ENCODE assay signal across 13 mouse cellular contexts in genomic region chr6:72981851-72982250, GRCm38 (mm10). TPM values are rescaled to one million over a fixed set of nuclear protein-coding genes. Genes with fewer than 3 reads are reported as not detected.
DNase-seq lines count a peak whose midpoint lies in the region; ATAC-seq and TF ChIP-seq lines count a peak whose summit lies in the region.
"Had no signal": no experiment of that assay in that cellular context is flagged by ENCODE, and none has a peak within 500 bp of the region (broad histone marks: within the 10 kb centered on the region; RNA-seq: fewer than 3 reads in every experiment).

No protein-coding gene starts in this region.

- H3K36me3 ChIP-seq in embryonic facial prominence, embryonic 11.5 days (replicated peaks; ENCODE audit: control insufficient read depth, insufficient read depth, low read depth, low read length) = no peaks in the 10 kb centered on the region
- no peaks in the 10 kb centered on the region for H3K36me3 ChIP-seq in embryonic facial prominence, embryonic 10.5 days (replicated peaks)
- H3K36me3 ChIP-seq in intestine, embryonic 16.5 days (ENCODE audit: control insufficient read depth, insufficient read depth, low read length) = no peaks in the 10 kb centered on the region
- H3K36me3 ChIP-seq in stomach, embryonic 16.5 days (ENCODE audit: control insufficient read depth, insufficient read depth, low read length) = no peaks in the 10 kb centered on the region
- no peaks in the 10 kb centered on the region for H3K36me3 ChIP-seq in liver, postnatal 0 days (replicated peaks; ENCODE audit: insufficient read depth, low read length)
- H3K36me3 ChIP-seq: liver, embryonic 13.5 days had no signal

- H3K27ac ChIP-seq in embryonic facial prominence, embryonic 11.5 days (replicated peaks; ENCODE audit: low read depth, low read length) = no peak overlapping the region
- no peak overlapping the region for H3K27ac ChIP-seq in embryonic facial prominence, embryonic 10.5 days (replicated peaks)
- H3K27ac ChIP-seq in intestine, embryonic 16.5 days (ENCODE audit: low read length) = peak overlapping the region; percentile 57
- peak overlapping the region; percentile 84 for H3K27ac ChIP-seq in stomach, embryonic 16.5 days (ENCODE audit: low read length)
- H3K27ac ChIP-seq in liver, postnatal 0 days (ENCODE audit: low read depth) = no peak overlapping the region
- H3K27ac ChIP-seq: hindbrain, postnatal 0 days; liver, embryonic 13.5 days had no signal

- H3K4me1 ChIP-seq in embryonic facial prominence, embryonic 11.5 days (ENCODE audit: control insufficient read depth, insufficient read depth, low read length) = no peaks in the 10 kb centered on the region
- H3K4me1 ChIP-seq in embryonic facial prominence, embryonic 10.5 days = peaks cover 16% of the 10 kb centered on the region
- peaks cover 10% of the 10 kb centered on the region; the same call in 1 of the 2 replicates for H3K4me1 ChIP-seq in intestine, embryonic 16.5 days (ENCODE audit: control insufficient read depth, insufficient read depth, low read length)
- H3K4me1 ChIP-seq in stomach, embryonic 16.5 days (ENCODE audit: control insufficient read depth, insufficient read depth, low read length) = peaks cover 27% of the 10 kb centered on the region
- H3K4me1 ChIP-seq in liver, postnatal 0 days (ENCODE audit: insufficient read depth) = no peaks in the 10 kb centered on the region
- H3K4me1 ChIP-seq: liver, embryonic 13.5 days had no signal

- peak; percentile 12 for DNase-seq in embryonic facial prominence, embryonic 11.5 days (ENCODE audit: low spot score)
- DNase-seq in embryonic facial prominence, embryonic 10.5 days (ENCODE audit: low spot score) = no peak
- DNase-seq in spleen, postnatal 36 days (ENCODE audit: low spot score in 2 of 2) = peak; percentile 27 to 31
- no peak for DNase-seq in spleen, postnatal 4 days (ENCODE audit: low spot score in 2 of 2)
- no peak for DNase-seq in cerebellum, postnatal 4 days (ENCODE audit: low spot score in 2 of 2)
- DNase-seq in liver, postnatal 0 days = no peak
- DNase-seq: B cell, adult 2 months; cerebellum, adult 11 months; forebrain, postnatal 0 days; liver, embryonic 13.5 days had no signal

- no peak overlapping the region for H3K9ac ChIP-seq in embryonic facial prominence, embryonic 11.5 days (replicated peaks; ENCODE audit: low read length)
- no peak overlapping the region for H3K9ac ChIP-seq in intestine, embryonic 16.5 days (ENCODE audit: low read depth, low read length)
- no peak overlapping the region for H3K9ac ChIP-seq in stomach, embryonic 16.5 days (ENCODE audit: low read length)
- no peak overlapping the region for H3K9ac ChIP-seq in liver, postnatal 0 days (replicated peaks)
- H3K9ac ChIP-seq: forebrain, postnatal 0 days; liver, embryonic 13.5 days had no signal

- H3K4me3 ChIP-seq in embryonic facial prominence, embryonic 11.5 days (ENCODE audit: low read depth, low read length) = no peak overlapping the region
- H3K4me3 ChIP-seq in embryonic facial prominence, embryonic 10.5 days = no peak overlapping the region
- no peak overlapping the region for H3K4me3 ChIP-seq in intestine, embryonic 16.5 days (ENCODE audit: low read length)
- H3K4me3 ChIP-seq in stomach, embryonic 16.5 days (replicated peaks; ENCODE audit: low read length) = no peak overlapping the region
- no peak overlapping the region for H3K4me3 ChIP-seq in liver, postnatal 0 days (ENCODE audit: low read depth, low read length)
- H3K4me3 ChIP-seq: liver, embryonic 13.5 days had no signal

- no peaks in the 10 kb centered on the region for H3K27me3 ChIP-seq in embryonic facial prominence, embryonic 11.5 days (ENCODE audit: control insufficient read depth, insufficient read depth, low read length)
- no peaks in the 10 kb centered on the region for H3K27me3 ChIP-seq in embryonic facial prominence, embryonic 10.5 days (replicated peaks; ENCODE audit: low read depth, poor library complexity, severe bottlenecking)
- no peaks in the 10 kb centered on the region for H3K27me3 ChIP-seq in intestine, embryonic 16.5 days (replicated peaks; ENCODE audit: control insufficient read depth, insufficient read depth, low read length)
- no peaks in the 10 kb centered on the region for H3K27me3 ChIP-seq in stomach, embryonic 16.5 days (ENCODE audit: control insufficient read depth, insufficient read depth, low read length)
- H3K27me3 ChIP-seq in liver, postnatal 0 days (ENCODE audit: insufficient read depth, low read length) = no peaks in the 10 kb centered on the region
- H3K27me3 ChIP-seq: liver, embryonic 13.5 days had no signal

- no peak for TF ChIP-seq EP300 in liver, postnatal 0 days (IDR thresholded peaks at IDR 0.05; ENCODE audit: low read depth)

- no peak for TF ChIP-seq CTCF in liver, postnatal 0 days (IDR thresholded peaks at IDR 0.05; ENCODE audit: low read depth)

- no peak for ATAC-seq in embryonic facial prominence, embryonic 11.5 days (replicated peaks; ENCODE audit: insufficient number of reproducible peaks, low FRiP score, low TSS enrichment, low read depth)
- ATAC-seq in intestine, embryonic 16.5 days = no peak
- no peak for ATAC-seq in stomach, embryonic 16.5 days (ENCODE audit: insufficient read depth, low FRiP score)
- no peak for ATAC-seq in liver, postnatal 0 days
- ATAC-seq: forebrain, postnatal 0 days; hindbrain, postnatal 0 days had no signal

- no peaks in the 10 kb centered on the region for H3K9me3 ChIP-seq in embryonic facial prominence, embryonic 11.5 days (replicated peaks; ENCODE audit: control insufficient read depth, low read length)
- H3K9me3 ChIP-seq in embryonic facial prominence, embryonic 10.5 days = no peaks in the 10 kb centered on the region
- H3K9me3 ChIP-seq in intestine, embryonic 16.5 days (ENCODE audit: control insufficient read depth, low read length) = no peaks in the 10 kb centered on the region
- H3K9me3 ChIP-seq in stomach, embryonic 16.5 days (replicated peaks; ENCODE audit: control insufficient read depth, low read length) = no peaks in the 10 kb centered on the region
- H3K9me3 ChIP-seq in liver, postnatal 0 days (ENCODE audit: low read length) = no peaks in the 10 kb centered on the region
- H3K9me3 ChIP-seq: liver, embryonic 13.5 days had no signal

- no peak overlapping the region for H3K4me2 ChIP-seq in embryonic facial prominence, embryonic 11.5 days (ENCODE audit: low read depth, low read length)
- no peak overlapping the region for H3K4me2 ChIP-seq in intestine, embryonic 16.5 days (ENCODE audit: low read depth, low read length)
- no peak overlapping the region for H3K4me2 ChIP-seq in stomach, embryonic 16.5 days (ENCODE audit: low read depth, low read length)
- H3K4me2 ChIP-seq in liver, postnatal 0 days (ENCODE audit: low read depth, low read length) = no peak overlapping the region
- H3K4me2 ChIP-seq: liver, embryonic 13.5 days had no signal

- 53% methylated on average over 6 of the region's 6 CpGs for WGBS in embryonic facial prominence, embryonic 11.5 days
- whole genome bisulfite sequencing in embryonic facial prominence, embryonic 10.5 days = 66% methylated on average over 6 of the region's 6 CpGs
- 66% methylated on average over 6 of the region's 6 CpGs for WGBS in intestine, embryonic 16.5 days
- WGBS in stomach, embryonic 16.5 days = 43% methylated on average over 6 of the region's 6 CpGs
- 40% methylated on average over 6 of the region's 6 CpGs for WGBS in liver, postnatal 0 days (ENCODE audit: insufficient replicate concordance)

RNA-seq across cellular contexts. Expression of gene Tmsb10, which starts 23.3 kb away (rescaled TPM):
- polyA plus RNA-seq in embryonic facial prominence, embryonic 11.5 days (2014; fragmentation: Nextera tagmentation; extraction: Ambion mirVana) = 3,323 and 3,355 TPM in 2 replicates
- polyA plus RNA-seq in embryonic facial prominence, embryonic 10.5 days (2016; fragmentation: Nextera tagmentation; extraction: Ambion mirVana) = 3,167 and 3,450 TPM in 2 replicates
- polyA plus RNA-seq in intestine, embryonic 16.5 days (2015; fragmentation: Nextera tagmentation; extraction: Ambion mirVana) = 1,797 and 1,804 TPM in 2 replicates
- 1,289 and 1,748 TPM in 2 replicates for polyA plus RNA-seq in stomach, embryonic 16.5 days (2015; fragmentation: Nextera tagmentation; extraction: Ambion mirVana)
- 320 and 328 TPM in 2 replicates for polyA plus RNA-seq in liver, postnatal 0 days (2015; fragmentation: Nextera tagmentation; extraction: Ambion mirVana)

Comparison
In these comparisons a context has a peak if more than half of its experiments do, and no peak if none do; other contexts are left out.
1. DNase-seq: peak in embryonic facial prominence, embryonic 11.5 days (single experiment) and spleen, postnatal 36 days (2 of 2); none in embryonic facial prominence, embryonic 10.5 days (single experiment), spleen, postnatal 4 days (0 of 2), cerebellum, postnatal 4 days (0 of 2) and liver, postnatal 0 days (single experiment).
2. H3K27ac ChIP-seq: peak in intestine, embryonic 16.5 days (single experiment) and stomach, embryonic 16.5 days (single experiment); none in embryonic facial prominence, embryonic 11.5 days (single experiment), embryonic facial prominence, embryonic 10.5 days (single experiment) and liver, postnatal 0 days (single experiment).